Mouse (Mus musculus) gastrocnemius, adult 8-10 months (tissue): ENCODE data around the gene Scn1a. TPM values are rescaled to one million over a fixed set of nuclear protein-coding genes. Genes with fewer than 3 reads are reported as not detected.

Source experiments
- DNase-seq, 2 experiments: peaks; one replicate each; pipeline ENCODE4 v3.0.0; 2022; ENCODE audit warnings: low spot score in 2 of 2
- total RNA-seq, 4 experiments: library from RNA; stranded (reverse); gene quantifications; 2 replicates each; pipeline ENCODE4 v1.2.4; 2022

The Scn1a gene
- total RNA-seq, 4 experiments from 2014 or later, result 0.07 to 0.13 (median 0.13) TPM; not detected in 1

GRCm38 (mm10) chr2:66256220-66257131 is 184.2 kb downstream of the Scn1a start, which contains the start of gene Ttc21b:
TSS of gene Ttc21b (minus strand) at chr2:66256617.
- peak; percentile 80 to 88 for DNase-seq

GRCm38 (mm10) chr2:66244013-66244412 is 196.6 kb downstream of the Scn1a start:
- no peak for DNase-seq

GRCm38 (mm10) chr2:66240334-66240733 is 200.3 kb downstream of the Scn1a start:
- no peak for DNase-seq

GRCm38 (mm10) chr2:66238886-66239285 is 201.8 kb downstream of the Scn1a start:
- DNase-seq, result no peak

- no peak for DNase-seq
Observed at GRCm38 (mm10) chr2:66220954-66221353, 219.7 kb downstream of the Scn1a start.

Other genes starting within 250 kb of the Scn1a start
- 1 to 10 TPM in 2 of 4 experiments, under 1 TPM in 2; 0.63 to 1.3 (median 1.0) TPM for gene Ttc21b, start 184.2 kb downstream of the Scn1a start, total RNA-seq
- not detected for gene Scn9a, start 194.1 kb upstream of the Scn1a start, total RNA-seq